Mouse (Mus musculus) forebrain, embryonic 16.5 days (tissue): Measurements from ENCODE around the gene Nubp1. TPM values are rescaled to one million over a fixed set of nuclear protein-coding genes. Genes with fewer than 3 reads are reported as not detected.

Source experiments
- ATAC-seq: fragments of 200-750 bp; cut with Nextera tagmentation; 2 replicates; pipeline ENCODE4 v1.8.0; 2017; ENCODE audit warnings: mild to moderate bottlenecking, moderate library complexity
- H3K27ac ChIP-seq: fragments of 300-500 bp; sonication (generic); 2 replicates; pipeline ENCODE4 v1.5.1; 2014; ENCODE audit warnings: low read length, control low read depth
- H3K27me3 ChIP-seq: fragments of 300-500 bp; sonication (generic); replicated peaks from 2 replicates; pipeline ENCODE4 v1.6.1; 2014; ENCODE audit warnings: low read length; ENCODE audit not compliant: control insufficient read depth, insufficient read depth
- H3K36me3 ChIP-seq: fragments of 300-500 bp; sonication (generic); 2 replicates; pipeline ENCODE4 v1.6.1; 2014; ENCODE audit not compliant: control insufficient read depth, insufficient read depth
- H3K4me1 ChIP-seq: fragments of 300-500 bp; sonication (generic); replicated peaks from 2 replicates; pipeline ENCODE4 v1.6.1; 2014; ENCODE audit warnings: low read length; ENCODE audit not compliant: control insufficient read depth, insufficient read depth
- H3K4me2 ChIP-seq: fragments of 300-500 bp; sonication (generic); 2 replicates; pipeline ENCODE4 v1.6.1; 2014; ENCODE audit warnings: mild to moderate bottlenecking, low read length, control low read depth
- H3K4me3 ChIP-seq: fragments of 300-500 bp; sonication (generic); replicated peaks from 2 replicates; pipeline ENCODE4 v1.5.1; 2014; ENCODE audit warnings: mild to moderate bottlenecking, low read length, control low read depth
- H3K9ac ChIP-seq: fragments of 300-500 bp; sonication (generic); replicated peaks from 2 replicates; pipeline ENCODE4 v1.6.1; 2014; ENCODE audit warnings: low read depth, low read length, control low read depth
- H3K9me3 ChIP-seq: fragments of 300-500 bp; sonication (generic); 2 replicates; pipeline ENCODE4 v1.6.1; 2016; ENCODE audit warnings: low read length; ENCODE audit not compliant: control insufficient read depth
- WGBS: fragments of 180-500 bp; shearing (Covaris S2); extraction: QIAGEN DNeasy Blood & Tissue Kit; methylation state at CpG from one replicate; pipeline ENCODE4 v1.1.7; 2014; 5-methylcytosine and 5-hydroxymethylcytosine counted together
- polyA plus RNA-seq: library from polyadenylated mRNA; unstranded; fragments of >200 nt; fragmentation: Nextera tagmentation; extraction: Ambion mirVana; gene quantifications from 2 replicates; pipeline ENCODE4 v1.2.1, GENCODE M21; 2015

The Nubp1 gene
- 47.7 and 48.9 TPM in 2 replicates for polyA plus RNA-seq

GRCm38 (mm10) chr16:10411764-10412746 lies at the start of gene Nubp1:
TSS of gene Nubp1 (plus strand) at chr16:10411948.
- peak within 1 kb of the TSS; percentile 93 for H3K27ac ChIP-seq
- peak within 1 kb of the TSS; percentile 77 for H3K4me3 ChIP-seq
- no peaks in the 10 kb centered on the region for H3K9me3 ChIP-seq
- peak; percentile 97 for ATAC-seq
- peak within 1 kb of the TSS; percentile 56 for H3K4me2 ChIP-seq
- peaks cover 11% of the 10 kb centered on the region for H3K4me1 ChIP-seq
- H3K36me3 ChIP-seq: peaks cover 8% of the 10 kb centered on the region
- 3% methylated on average over 55 of the region's 56 CpGs for WGBS
- peaks cover 3% of the 10 kb centered on the region; the same call in 1 of the 2 replicates for H3K27me3 ChIP-seq
- H3K9ac ChIP-seq: peak within 1 kb of the TSS; percentile 80

GRCm38 (mm10) chr16:10363061-10363460 lies 48.7 kb upstream of the Nubp1 start:
- WGBS: 58% methylated on average over 1 of the region's 1 CpGs
- no peak overlapping the region for H3K27ac ChIP-seq
- no peak for ATAC-seq

GRCm38 (mm10) chr16:10365796-10366195 lies 46.0 kb upstream of the Nubp1 start:
- no peaks in the 10 kb centered on the region for H3K27me3 ChIP-seq
- H3K27ac ChIP-seq: 0 out of 2 replicates have a peak overlapping the region, but pooled peaks have one; percentile 42
- no peak overlapping the region for H3K9ac ChIP-seq
- no peaks in the 10 kb centered on the region for H3K36me3 ChIP-seq
- H3K4me1 ChIP-seq: peaks cover 5% of the 10 kb centered on the region
- H3K4me2 ChIP-seq: no peak overlapping the region
- 84% methylated on average over 4 of the region's 4 CpGs for WGBS
- no peak for ATAC-seq
- H3K9me3 ChIP-seq: no peaks in the 10 kb centered on the region
- no peak overlapping the region for H3K4me3 ChIP-seq

More at GRCm38 (mm10) chr16:10363061-10363460, 48.7 kb upstream of the Nubp1 start:
- Histone ChIP-seq H3K4me2 (no peak overlapping the region), H3K9me3 (no peaks in the 10 kb centered on the region), H3K27me3 (no peaks in the 10 kb centered on the region), H3K36me3 (no peaks in the 10 kb centered on the region), H3K9ac (no peak overlapping the region), H3K4me1 (peaks cover 7% of the 10 kb centered on the region), H3K4me3 (no peak overlapping the region)

GRCm38 (mm10) chr16:10366240-10367217 lies 45.2 kb upstream of the Nubp1 start:
- no peak overlapping the region for H3K9ac ChIP-seq
- H3K36me3 ChIP-seq: no peaks in the 10 kb centered on the region
- no peaks in the 10 kb centered on the region for H3K27me3 ChIP-seq
- ATAC-seq: peak; percentile 92
- H3K4me2 ChIP-seq: no peak overlapping the region
- H3K4me3 ChIP-seq: no peak overlapping the region
- WGBS: 49% methylated on average over 14 of the region's 14 CpGs
- no peaks in the 10 kb centered on the region for H3K9me3 ChIP-seq
- peak overlapping the region; percentile 58 for H3K27ac ChIP-seq
- peaks cover 5% of the 10 kb centered on the region for H3K4me1 ChIP-seq

GRCm38 (mm10) chr16:10369468-10369934 lies 42.2 kb upstream of the Nubp1 start:
- Histone ChIP-seq H3K4me2 (no peak overlapping the region), H3K4me1 (peaks cover 8% of the 10 kb centered on the region), H3K27me3 (no peaks in the 10 kb centered on the region), H3K36me3 (no peaks in the 10 kb centered on the region), H3K27ac (no peak overlapping the region), H3K4me3 (no peak overlapping the region), H3K9me3 (no peaks in the 10 kb centered on the region), H3K9ac (no peak overlapping the region)
- WGBS: 38% methylated on average over 3 of the region's 3 CpGs
- peak; percentile 36 for ATAC-seq

GRCm38 (mm10) chr16:10369996-10370395 lies 41.8 kb upstream of the Nubp1 start:
- no peaks in the 10 kb centered on the region for H3K9me3 ChIP-seq
- H3K9ac ChIP-seq: no peak overlapping the region
- ATAC-seq: no peak
- no peaks in the 10 kb centered on the region for H3K27me3 ChIP-seq
- no peaks in the 10 kb centered on the region for H3K36me3 ChIP-seq
- H3K4me2 ChIP-seq: no peak overlapping the region
- no peak overlapping the region for H3K27ac ChIP-seq
- H3K4me3 ChIP-seq: no peak overlapping the region
- H3K4me1 ChIP-seq: peaks cover 12% of the 10 kb centered on the region
- 92% methylated on average over 1 of the region's 1 CpGs for WGBS

- H3K9me3 ChIP-seq: no peaks in the 10 kb centered on the region
- no peak overlapping the region for H3K4me2 ChIP-seq
- 81% methylated on average over 4 of the region's 4 CpGs for whole genome bisulfite sequencing
- H3K4me3 ChIP-seq: no peak overlapping the region
- H3K9ac ChIP-seq: no peak overlapping the region
- peaks cover 8% of the 10 kb centered on the region for H3K4me1 ChIP-seq
- no peaks in the 10 kb centered on the region for H3K27me3 ChIP-seq
- ATAC-seq: no peak
- no peak overlapping the region for H3K27ac ChIP-seq
- H3K36me3 ChIP-seq: no peaks in the 10 kb centered on the region
These were observed 39.4 kb upstream of the Nubp1 start for GRCm38 (mm10) chr16:10372372-10372771.

- peaks cover 8% of the 10 kb centered on the region for H3K4me1 ChIP-seq
- H3K27me3 ChIP-seq: no peaks in the 10 kb centered on the region
- WGBS: 18% methylated on average over 13 of the region's 13 CpGs
- H3K4me2 ChIP-seq: peak overlapping the region; percentile 53
- no peaks in the 10 kb centered on the region for H3K36me3 ChIP-seq
- H3K4me3 ChIP-seq: peak overlapping the region; percentile 28
- H3K9ac ChIP-seq: peak overlapping the region; percentile 27; the same call in 1 of the 2 replicates
- H3K9me3 ChIP-seq: no peaks in the 10 kb centered on the region
- peak; percentile 83 for ATAC-seq
- H3K27ac ChIP-seq: no peak overlapping the region
These were observed 37.3 kb upstream of the Nubp1 start for GRCm38 (mm10) chr16:10374254-10375011.
